Mouse (Mus musculus): Measurements from ENCODE around the gene Rbm45.

DNA sequence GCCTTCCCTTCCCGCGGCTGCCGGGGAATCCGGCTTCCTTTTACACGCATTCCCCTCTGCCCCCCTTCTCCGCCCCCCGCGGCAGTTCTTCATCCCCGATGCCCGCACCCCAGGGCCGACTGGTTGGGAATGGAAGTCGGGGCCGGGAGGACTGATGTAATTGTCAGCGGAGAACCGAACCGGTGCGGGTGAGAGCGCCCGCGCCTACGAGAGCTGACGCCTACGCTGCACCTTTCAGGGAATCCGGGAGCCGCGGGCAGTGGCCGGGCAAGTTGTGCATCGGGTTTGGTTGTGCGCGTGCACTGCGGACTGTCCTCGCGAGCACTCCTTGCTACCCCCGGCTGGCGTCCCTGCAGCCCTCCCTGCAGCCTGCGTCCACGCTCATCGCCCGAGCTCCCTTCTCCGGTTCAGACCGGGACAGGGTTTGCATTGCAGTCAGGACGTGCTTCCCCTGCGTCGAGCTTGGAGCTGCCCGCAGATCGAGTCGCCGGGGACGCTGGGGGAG lies 37.2 kb downstream of the Rbm45 start:
- no peak for TF ChIP-seq GATA1 (IDR thresholded peaks at IDR 0.05; ENCODE audit: borderline replicate concordance, low read length)
- no peak for TF ChIP-seq FLI1 (IDR thresholded peaks at IDR 0.05; ENCODE audit: low read length)
